Mouse (Mus musculus): Measurements from ENCODE around the gene Kif20b. TPM values are rescaled to one million over a fixed set of nuclear protein-coding genes. Genes with fewer than 3 reads are reported as not detected.

Gene Kif20b
- polyA plus RNA-seq, 1 experiment from 2014 or later: 38.0 TPM

DNA sequence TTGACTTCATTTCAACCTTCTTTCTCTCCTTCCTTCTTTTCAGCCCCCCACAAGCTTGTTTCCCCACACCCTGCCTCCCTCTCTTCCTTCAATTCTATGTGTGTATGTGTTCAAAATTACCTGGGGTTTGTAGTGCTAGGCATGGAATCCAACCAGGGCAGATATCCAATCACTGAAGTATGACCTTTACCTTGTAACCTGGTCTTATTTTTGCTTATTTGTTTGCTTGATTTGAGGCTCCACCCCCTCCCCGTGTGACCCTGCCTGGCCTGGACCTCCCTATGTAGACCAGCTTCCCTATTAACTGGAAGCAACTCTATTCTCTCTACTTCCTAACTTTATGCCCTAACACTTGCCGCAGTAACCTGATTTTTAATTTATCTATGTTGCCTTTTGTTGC is 39.7 kb upstream of the Kif20b start:
- H3K4me2 ChIP-seq (ENCODE audit: low read length): no peak overlapping the region
- no peaks in the 10 kb centered on the region for H3K27me3 ChIP-seq (ENCODE audit: control insufficient read depth, insufficient read depth, low read length)
- H3K36me3 ChIP-seq (ENCODE audit: control insufficient read depth, insufficient read depth, low read length): no peaks in the 10 kb centered on the region
- 79% methylated on average over 2 of the region's 2 CpGs for WGBS
- H3K27ac ChIP-seq (replicated peaks in 1 of 2; ENCODE audit: control insufficient read depth in 1 of 2, insufficient read depth in 1 of 2, low read depth in 2 of 2, low read length in 2 of 2): no peak overlapping the region
- no peaks in the 10 kb centered on the region for H3K9me3 ChIP-seq (ENCODE audit: control insufficient read depth, low read length)
- no peak for ATAC-seq (ENCODE audit: insufficient number of reproducible peaks, insufficient read depth, low FRiP score, low read depth)
- H3K4me1 ChIP-seq (ENCODE audit: control insufficient read depth in 2 of 2, insufficient read depth in 2 of 2, low read length in 2 of 2): peaks cover 7 to 13% of the 10 kb centered on the region in 2 experiments
- no peak overlapping the region for H3K9ac ChIP-seq (ENCODE audit: low read length)
- no peak overlapping the region for H3K4me3 ChIP-seq (ENCODE audit: control insufficient read depth in 1 of 2, insufficient read depth in 1 of 2, low read depth in 1 of 2, low read length in 2 of 2)

DNA sequence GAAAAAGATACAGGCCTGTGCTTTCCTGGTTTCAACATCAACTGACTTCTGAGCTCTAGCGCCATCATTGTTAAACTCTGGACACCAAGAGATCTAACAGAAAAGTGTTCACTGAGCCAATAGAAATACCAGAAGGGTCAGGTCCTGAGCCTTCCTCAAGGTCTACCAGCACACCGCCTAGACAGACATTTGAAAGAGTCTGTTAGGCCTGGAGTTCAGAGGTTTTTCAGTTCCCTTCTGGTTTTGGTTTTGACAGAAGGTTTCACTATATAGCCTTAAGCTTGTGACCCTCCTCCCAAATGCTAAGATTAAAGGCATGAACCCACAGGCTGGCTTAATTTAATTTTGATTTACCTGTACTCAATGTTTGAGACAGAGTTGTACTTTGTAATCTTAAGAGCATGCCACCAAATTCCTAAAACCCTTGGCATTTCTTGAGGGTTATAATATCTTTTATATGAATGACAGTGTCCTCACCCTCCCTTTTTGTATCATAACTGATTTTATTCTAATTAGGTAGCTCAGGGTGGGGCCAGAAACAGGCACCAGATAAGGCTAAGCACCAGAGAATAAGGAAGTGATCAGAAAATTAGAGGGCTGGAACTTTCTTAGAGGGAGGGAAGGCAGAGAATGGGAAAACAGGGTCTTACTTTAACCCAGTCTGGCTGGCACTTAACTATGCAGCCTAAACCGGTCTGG is 38.5 kb upstream of the Kif20b start:
- H3K27me3 ChIP-seq (ENCODE audit: control insufficient read depth, insufficient read depth, low read length): no peaks in the 10 kb centered on the region
- no peak overlapping the region for H3K4me2 ChIP-seq (ENCODE audit: low read length)
- H3K9me3 ChIP-seq (ENCODE audit: control insufficient read depth, low read length): no peaks in the 10 kb centered on the region
- no peaks in the 10 kb centered on the region for H3K36me3 ChIP-seq (ENCODE audit: control insufficient read depth, insufficient read depth, low read length)
- ATAC-seq (ENCODE audit: insufficient number of reproducible peaks, insufficient read depth, low FRiP score, low read depth): no peak
- H3K4me1 ChIP-seq (ENCODE audit: control insufficient read depth in 2 of 2, insufficient read depth in 2 of 2, low read length in 2 of 2): peaks cover 7 to 13% of the 10 kb centered on the region in 2 experiments
- WGBS: 66% methylated on average over 3 of the region's 3 CpGs
- no peak overlapping the region for H3K4me3 ChIP-seq (ENCODE audit: control insufficient read depth in 1 of 2, insufficient read depth in 1 of 2, low read depth in 1 of 2, low read length in 2 of 2)
- no peak overlapping the region for H3K9ac ChIP-seq (ENCODE audit: low read length)
- no peak overlapping the region for H3K27ac ChIP-seq (replicated peaks in 1 of 2; ENCODE audit: control insufficient read depth in 1 of 2, insufficient read depth in 1 of 2, low read depth in 2 of 2, low read length in 2 of 2)

GRCm38 (mm10) chr19:34886324-34886723 is 35.8 kb upstream of the Kif20b start:
- Histone ChIP-seq H3K27me3 (ENCODE audit: control insufficient read depth, insufficient read depth, low read length) (no peaks in the 10 kb centered on the region), H3K27ac (replicated peaks in 1 of 2; ENCODE audit: control insufficient read depth in 1 of 2, insufficient read depth in 1 of 2, low read depth in 2 of 2, low read length in 2 of 2) (no peak overlapping the region), H3K4me2 (ENCODE audit: low read length) (no peak overlapping the region), H3K4me1 (ENCODE audit: control insufficient read depth in 2 of 2, insufficient read depth in 2 of 2, low read length in 2 of 2) (0 out of 4 replicates have a peak, but pooled peaks cover 0 to 3% of the 10 kb centered on the region in 2 experiments), H3K9me3 (ENCODE audit: control insufficient read depth, low read length) (no peaks in the 10 kb centered on the region), H3K4me3 (ENCODE audit: control insufficient read depth in 1 of 2, insufficient read depth in 1 of 2, low read depth in 1 of 2, low read length in 2 of 2) (no peak overlapping the region), H3K36me3 (ENCODE audit: control insufficient read depth, insufficient read depth, low read length) (no peaks in the 10 kb centered on the region), H3K9ac (ENCODE audit: low read length) (no peak overlapping the region)
- 80% methylated on average over 4 of the region's 4 CpGs for WGBS
- ATAC-seq (ENCODE audit: insufficient number of reproducible peaks, insufficient read depth, low FRiP score, low read depth): no peak

GRCm38 (mm10) chr19:34890981-34891380 is 31.2 kb upstream of the Kif20b start:
- Histone ChIP-seq H3K4me3 (ENCODE audit: control insufficient read depth in 1 of 2, insufficient read depth in 1 of 2, low read depth in 1 of 2, low read length in 2 of 2) (no peak overlapping the region), H3K9me3 (ENCODE audit: control insufficient read depth, low read length) (no peaks in the 10 kb centered on the region), H3K4me2 (ENCODE audit: low read length) (no peak overlapping the region), H3K4me1 (ENCODE audit: control insufficient read depth in 2 of 2, insufficient read depth in 2 of 2, low read length in 2 of 2) (no peaks in the 10 kb centered on the region), H3K36me3 (ENCODE audit: control insufficient read depth, insufficient read depth, low read length) (no peaks in the 10 kb centered on the region), H3K9ac (ENCODE audit: low read length) (no peak overlapping the region), H3K27ac (replicated peaks in 1 of 2; ENCODE audit: control insufficient read depth in 1 of 2, insufficient read depth in 1 of 2, low read depth in 2 of 2, low read length in 2 of 2) (no peak overlapping the region), H3K27me3 (ENCODE audit: control insufficient read depth, insufficient read depth, low read length) (no peaks in the 10 kb centered on the region)
- 50% methylated on average over 3 of the region's 3 CpGs for WGBS
- ATAC-seq (ENCODE audit: insufficient number of reproducible peaks, insufficient read depth, low FRiP score, low read depth): no peak

DNA sequence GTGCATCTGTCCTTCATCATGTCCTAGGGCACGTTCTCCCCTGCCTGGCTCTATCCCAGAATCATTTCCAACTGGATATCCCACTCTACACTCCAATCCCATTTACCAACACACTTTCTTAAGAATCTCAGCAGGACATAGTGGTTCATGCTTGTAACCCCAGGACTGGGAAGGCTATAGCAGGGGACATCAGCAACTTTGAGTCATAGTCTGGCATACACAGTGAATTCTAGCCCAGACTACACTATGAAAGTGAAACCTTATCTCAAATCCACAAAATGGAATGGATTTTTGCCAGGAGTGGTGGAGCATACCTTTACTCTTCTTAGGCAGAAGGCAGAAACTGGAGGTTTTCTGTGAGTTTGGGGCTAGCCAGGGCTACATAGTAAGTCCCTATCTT is 30.6 kb upstream of the Kif20b start:
- H3K9ac ChIP-seq (ENCODE audit: low read length): no peak overlapping the region
- no peaks in the 10 kb centered on the region for H3K9me3 ChIP-seq (ENCODE audit: control insufficient read depth, low read length)
- H3K27me3 ChIP-seq (ENCODE audit: control insufficient read depth, insufficient read depth, low read length): no peaks in the 10 kb centered on the region
- H3K4me1 ChIP-seq (ENCODE audit: control insufficient read depth in 2 of 2, insufficient read depth in 2 of 2, low read length in 2 of 2): no peaks in the 10 kb centered on the region
- ATAC-seq (ENCODE audit: insufficient number of reproducible peaks, insufficient read depth, low FRiP score, low read depth): no peak
- 68% methylated on average over 1 of the region's 1 CpGs for WGBS
- H3K27ac ChIP-seq (replicated peaks in 1 of 2; ENCODE audit: control insufficient read depth in 1 of 2, insufficient read depth in 1 of 2, low read depth in 2 of 2, low read length in 2 of 2): no peak overlapping the region
- H3K4me3 ChIP-seq (ENCODE audit: control insufficient read depth in 1 of 2, insufficient read depth in 1 of 2, low read depth in 1 of 2, low read length in 2 of 2): no peak overlapping the region
- H3K36me3 ChIP-seq (ENCODE audit: control insufficient read depth, insufficient read depth, low read length): no peaks in the 10 kb centered on the region
- H3K4me2 ChIP-seq (ENCODE audit: low read length): no peak overlapping the region

DNA sequence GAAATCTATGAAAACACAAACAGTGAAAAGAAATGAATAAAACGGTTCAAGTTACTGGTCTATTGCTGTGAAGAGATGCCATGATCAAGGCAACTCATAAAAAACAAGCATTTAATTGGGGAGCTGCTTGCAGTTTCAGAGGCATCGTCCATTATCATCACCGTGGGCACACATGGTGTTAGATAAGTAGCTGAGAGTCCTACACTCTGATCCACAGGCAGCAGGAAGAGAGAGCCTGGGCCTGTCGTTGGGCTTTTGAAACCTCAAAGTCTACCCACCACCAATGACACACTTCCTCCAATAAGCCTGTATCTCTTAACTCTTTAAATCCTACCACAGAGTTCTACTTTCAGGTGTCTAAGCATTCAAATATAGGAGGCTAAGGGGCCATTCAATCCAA is 27.1 kb upstream of the Kif20b start:
- Histone ChIP-seq H3K4me1 (ENCODE audit: control insufficient read depth in 2 of 2, insufficient read depth in 2 of 2, low read length in 2 of 2) (no peaks in the 10 kb centered on the region), H3K27me3 (ENCODE audit: control insufficient read depth, insufficient read depth, low read length) (no peaks in the 10 kb centered on the region), H3K4me3 (ENCODE audit: control insufficient read depth in 1 of 2, insufficient read depth in 1 of 2, low read depth in 1 of 2, low read length in 2 of 2) (no peak overlapping the region), H3K27ac (replicated peaks in 1 of 2; ENCODE audit: control insufficient read depth in 1 of 2, insufficient read depth in 1 of 2, low read depth in 2 of 2, low read length in 2 of 2) (no peak overlapping the region), H3K9ac (ENCODE audit: low read length) (no peak overlapping the region), H3K9me3 (ENCODE audit: control insufficient read depth, low read length) (no peaks in the 10 kb centered on the region), H3K4me2 (ENCODE audit: low read length) (no peak overlapping the region), H3K36me3 (ENCODE audit: control insufficient read depth, insufficient read depth, low read length) (no peaks in the 10 kb centered on the region)
- no peak for ATAC-seq (ENCODE audit: insufficient number of reproducible peaks, insufficient read depth, low FRiP score, low read depth)
- 58% methylated on average over 4 of the region's 4 CpGs for WGBS

GRCm38 (mm10) chr19:34897082-34897965 is 24.8 kb upstream of the Kif20b start:
- Histone ChIP-seq H3K4me2 (ENCODE audit: low read length) (no peak overlapping the region), H3K27me3 (ENCODE audit: control insufficient read depth, insufficient read depth, low read length) (no peaks in the 10 kb centered on the region), H3K27ac (replicated peaks in 1 of 2; ENCODE audit: control insufficient read depth in 1 of 2, insufficient read depth in 1 of 2, low read depth in 2 of 2, low read length in 2 of 2) (no peak overlapping the region), H3K9ac (ENCODE audit: low read length) (no peak overlapping the region), H3K9me3 (ENCODE audit: control insufficient read depth, low read length) (no peaks in the 10 kb centered on the region), H3K4me1 (ENCODE audit: control insufficient read depth in 2 of 2, insufficient read depth in 2 of 2, low read length in 2 of 2) (no peaks in the 10 kb centered on the region), H3K36me3 (ENCODE audit: control insufficient read depth, insufficient read depth, low read length) (no peaks in the 10 kb centered on the region), H3K4me3 (ENCODE audit: control insufficient read depth in 1 of 2, insufficient read depth in 1 of 2, low read depth in 1 of 2, low read length in 2 of 2) (no peak overlapping the region)
- no peak for ATAC-seq (ENCODE audit: insufficient number of reproducible peaks, insufficient read depth, low FRiP score, low read depth)
- WGBS: 89% methylated on average over 15 of the region's 15 CpGs

Measured in heart, embryonic 14.5 days (tissue).